Mouse (Mus musculus) ES-E14 (cell line): ENCODE measurements around the gene Urgcp.
A peak's percentile ranks its signal among the peaks of the same experiment; 100 is the strongest.

ENCODE experiments used
- CHD2 ChIP-seq: IDR thresholded peaks from 2 replicates; pipeline ENCODE4 v1.6.1; 2014; ENCODE audit warnings: mild to moderate bottlenecking, low read depth, low read length, inconsistent platforms
- HCFC1 ChIP-seq: IDR thresholded peaks from 2 replicates; pipeline ENCODE4 v1.6.1; 2012; ENCODE audit warnings: low read length, inconsistent platforms, borderline replicate concordance; ENCODE audit not compliant: insufficient read depth
- ZC3H11A ChIP-seq: IDR thresholded peaks from 2 replicates; pipeline ENCODE4 v1.6.1; 2012; ENCODE audit warnings: low read depth, mild to moderate bottlenecking, inconsistent platforms, low read length, borderline replicate concordance
- ZNF384 ChIP-seq: IDR thresholded peaks from 2 replicates; pipeline ENCODE4 v1.6.1; 2012; ENCODE audit warnings: low read depth, low read length, inconsistent platforms

DNA sequence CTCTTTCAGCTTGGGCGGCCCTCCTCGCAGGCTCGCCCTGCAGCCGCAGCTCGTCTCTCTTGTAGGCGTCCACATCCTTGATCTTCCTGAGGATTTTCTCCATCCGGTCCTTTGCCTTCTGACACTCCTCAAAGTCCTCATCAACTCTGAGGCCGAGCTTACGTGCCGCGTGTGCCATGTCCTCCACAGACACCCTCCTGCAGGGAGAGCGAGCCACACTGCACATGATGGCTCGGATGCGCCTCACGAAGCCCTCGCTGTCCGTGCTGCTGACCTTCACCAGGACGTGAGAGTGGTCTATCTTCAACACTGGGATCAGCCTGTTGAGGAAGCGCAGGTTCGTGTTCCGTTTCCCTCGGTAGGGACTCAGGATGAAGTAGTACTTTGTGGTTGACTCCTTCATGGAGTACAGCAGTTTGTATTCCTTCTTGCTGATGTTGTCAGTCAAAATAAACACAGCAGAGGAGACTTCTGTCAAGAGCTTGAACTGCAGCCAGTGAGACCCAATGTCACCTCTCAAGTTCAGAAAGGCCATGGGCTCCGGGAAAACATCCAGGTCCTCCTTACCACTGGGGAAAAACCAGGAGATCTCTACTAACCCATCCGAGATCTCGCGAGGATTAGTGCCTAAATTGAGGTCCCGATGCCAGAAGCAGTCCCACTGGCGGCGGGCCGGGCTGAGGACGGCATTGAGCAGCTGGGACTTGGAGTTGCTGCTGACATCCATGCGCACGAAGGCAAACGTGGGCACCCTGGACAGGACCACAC lies 45.1 kb downstream of the Urgcp start:
- no peak for TF ChIP-seq HCFC1
- TF ChIP-seq ZC3H11A = no peak
- TF ChIP-seq CHD2 = peak; percentile 55; the same call in 1 of the 2 replicates
- TF ChIP-seq ZNF384 = no peak
